Mouse (Mus musculus) gastrocnemius, postnatal 10 days (tissue): ENCODE results near the gene Olfr1358. TPM values are rescaled to one million over a fixed set of nuclear protein-coding genes. Genes with fewer than 3 reads are reported as not detected.

Experiments used
- DNase-seq: peaks from one replicate; pipeline ENCODE4 v3.0.0; 2021; ENCODE audit warnings: mixed read lengths
- microRNA-seq, 2 experiments: library from miRNA; unstranded; fragments of <30 nt; microRNA quantifications; one replicate each; pipeline ENCODE4 v1.2.0; 2021
- total RNA-seq, 2 experiments: library from RNA; stranded (reverse); gene quantifications; 2 replicates each; pipeline ENCODE4 v1.2.3; 2021

Olfr1358 gene
- total RNA-seq, 2 experiments from 2014 or later = not detected

DNA sequence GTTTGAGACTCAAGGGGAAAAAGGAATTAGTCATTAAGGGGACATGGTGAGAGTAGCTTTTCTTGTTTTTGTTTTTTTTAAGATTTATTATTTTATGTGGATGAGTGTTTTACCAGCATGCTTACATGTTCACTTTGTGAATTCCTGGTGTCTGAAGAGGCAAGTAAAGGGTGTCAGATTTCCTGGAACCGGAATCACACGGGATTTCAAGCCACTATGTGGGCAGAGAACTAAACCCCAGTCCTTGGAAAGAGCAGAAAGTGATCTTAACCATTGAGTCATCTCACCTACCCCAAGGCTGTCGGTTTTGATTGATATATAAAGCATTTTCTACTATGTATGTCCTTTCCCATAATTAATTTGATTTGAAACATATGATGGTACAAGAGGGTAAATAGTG is 52.5 kb downstream of the Olfr1358 start:
- no peak for DNase-seq

Small RNA genes within 50 kb of the gene (microRNA-seq; reads per million reads assigned to microRNA genes)
- gene Gm27541 = 0 reads per million in 2 experiments

Other genes with a start within 250 kb of the Olfr1358 start
- 100 to 1,000 TPM; 182 to 191 TPM for gene Agpat3, start 164.9 kb upstream of the Olfr1358 start, total RNA-seq
- 10 to 100 TPM; 82.0 to 91.3 TPM for gene Rrp1, start 104.4 kb upstream of the Olfr1358 start, total RNA-seq
- gene Cstb, start 91.8 kb upstream of the Olfr1358 start, total RNA-seq = 10 to 100 TPM; 28.5 to 40.5 TPM
- 1 to 10 TPM; 7.1 to 8.6 TPM for gene Pdxk, start 52.5 kb upstream of the Olfr1358 start, total RNA-seq
- gene Ilvbl, start 56.9 kb downstream of the Olfr1358 start, total RNA-seq = 10 to 100 TPM; 18.0 to 19.2 TPM
- 10 to 100 TPM; 10.3 to 12.8 TPM for gene Syde1, start 74.5 kb downstream of the Olfr1358 start, total RNA-seq
- not detected for gene Olfr1357, start 100.6 kb downstream of the Olfr1358 start, total RNA-seq
- not detected for gene Casp14, start 200.9 kb downstream of the Olfr1358 start, total RNA-seq
- gene Ccdc105, start 235.6 kb downstream of the Olfr1358 start, total RNA-seq = not detected